Comparison of ENCODE assay signal across 11 mouse cellular contexts in the genomic region with DNA sequence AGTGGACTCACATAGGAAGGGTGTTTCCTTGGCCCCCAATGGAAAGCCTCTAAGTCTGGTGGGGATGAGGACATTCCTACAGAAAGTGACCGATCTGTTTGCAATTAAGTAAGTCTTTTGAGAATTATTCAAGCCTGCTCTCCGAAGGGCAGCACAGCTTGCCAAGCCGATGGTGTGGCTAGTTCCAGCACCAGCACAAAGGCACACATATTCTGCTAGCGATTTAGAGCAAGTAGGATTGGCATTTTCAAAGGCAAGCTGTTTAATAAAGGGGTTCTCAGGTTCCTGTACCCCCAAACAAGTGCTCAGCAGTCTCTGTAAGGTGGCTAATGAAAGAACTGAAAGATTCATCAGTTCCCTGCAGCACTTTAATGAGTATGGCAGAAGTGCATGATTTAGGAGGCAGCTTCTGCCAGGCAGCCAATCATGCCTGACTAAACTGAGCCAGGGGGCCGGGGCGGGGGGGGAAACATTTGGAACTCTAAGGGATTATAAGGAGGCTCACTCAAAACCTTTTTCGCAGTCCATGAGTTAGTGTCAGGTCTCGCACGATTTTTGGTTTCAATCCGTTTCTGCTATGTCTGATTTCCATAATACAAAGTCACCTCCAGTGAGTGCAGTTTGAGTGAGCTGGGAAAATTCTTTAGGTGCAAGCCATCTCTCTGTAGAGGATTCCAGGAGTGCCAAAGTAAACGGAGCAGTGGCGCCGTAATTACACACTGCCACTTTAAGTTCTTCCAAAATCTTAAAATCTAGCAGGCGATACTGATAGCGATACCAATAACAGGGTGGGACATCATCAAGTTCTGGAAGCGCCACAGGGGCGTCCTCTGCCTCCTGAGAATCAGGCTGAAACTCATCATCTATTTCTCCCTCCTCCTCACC.
"Had no signal": no experiment of that assay in that cellular context is flagged by ENCODE, and none has a peak within 500 bp of the region (broad histone marks: within the 10 kb centered on the region; RNA-seq: fewer than 3 reads in every experiment).

No protein-coding gene starts in this region.

- H3K27ac ChIP-seq: layer of hippocampus, adult 2 months; limb, embryonic 12.5 days; liver, embryonic 14.5 days; midbrain, embryonic 12.5 days had no signal

- H3K4me3 ChIP-seq: layer of hippocampus, adult 2 months; limb, embryonic 12.5 days; midbrain, embryonic 12.5 days had no signal

- DNase-seq: kidney, postnatal 10 days; kidney, postnatal 4 days; liver; lung, adult 18-20 months; right cerebral cortex, adult 18-20 months; right cerebral cortex, postnatal 25 days; thymus, postnatal 36 days had no signal

- H3K9ac ChIP-seq: limb, embryonic 12.5 days; liver, embryonic 14.5 days; midbrain, embryonic 12.5 days had no signal

- H3K4me2 ChIP-seq: limb, embryonic 12.5 days; midbrain, embryonic 12.5 days had no signal

- H3K9me3 ChIP-seq: midbrain, embryonic 12.5 days had no signal

- H3K27me3 ChIP-seq: limb, embryonic 12.5 days; midbrain, embryonic 12.5 days had no signal

- H3K36me3 ChIP-seq: limb, embryonic 12.5 days; midbrain, embryonic 12.5 days had no signal

- H3K4me1 ChIP-seq: limb, embryonic 12.5 days; midbrain, embryonic 12.5 days had no signal
